Mouse (Mus musculus): ENCODE data around the gene 1700088E04Rik.

The 1700088E04Rik gene

DNA sequence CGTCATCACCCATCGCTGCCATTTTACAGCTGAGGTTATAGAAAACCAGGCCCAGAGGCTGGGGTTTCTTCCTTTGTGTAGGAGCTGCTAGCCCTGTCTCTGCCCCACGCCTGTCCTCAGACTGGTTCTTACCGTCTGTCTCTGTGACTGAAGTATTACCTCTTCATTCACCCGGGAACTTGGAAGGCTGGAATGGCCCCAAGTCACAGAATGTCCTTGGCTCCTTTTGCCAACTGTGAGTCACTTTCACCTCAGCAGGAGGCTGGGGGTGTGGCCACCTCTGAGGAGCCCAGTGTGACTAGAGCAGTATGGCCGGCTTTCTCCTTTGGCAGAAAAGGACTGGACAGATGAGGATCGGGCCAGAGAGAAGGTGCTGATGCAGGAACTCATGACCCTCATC is 9.6 kb downstream of the 1700088E04Rik start:
- DNase-seq (ENCODE audit: low read depth, low spot score), result no peak

DNA sequence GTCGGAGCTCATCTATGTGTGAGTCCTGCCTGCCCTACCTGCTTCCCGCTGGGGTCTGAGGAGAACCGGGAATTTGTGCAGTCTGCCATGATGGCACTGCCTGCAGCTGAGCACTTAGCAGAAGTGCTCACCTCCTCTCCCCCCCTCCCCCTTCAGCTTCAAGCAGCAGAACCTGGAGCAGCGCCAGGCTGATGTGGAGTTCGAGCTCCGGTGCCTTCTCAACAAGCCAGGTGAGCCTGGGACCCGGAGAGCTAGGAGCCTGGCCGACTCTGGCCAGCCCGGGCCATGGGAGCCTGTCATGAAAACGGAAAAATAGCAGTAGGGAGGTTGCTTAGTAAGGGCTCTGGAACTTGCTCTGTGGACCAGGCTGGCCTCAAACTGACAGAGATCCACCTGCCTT is 10.3 kb downstream of the 1700088E04Rik start:
- DNase-seq (ENCODE audit: low read depth, low spot score), result no peak

DNA sequence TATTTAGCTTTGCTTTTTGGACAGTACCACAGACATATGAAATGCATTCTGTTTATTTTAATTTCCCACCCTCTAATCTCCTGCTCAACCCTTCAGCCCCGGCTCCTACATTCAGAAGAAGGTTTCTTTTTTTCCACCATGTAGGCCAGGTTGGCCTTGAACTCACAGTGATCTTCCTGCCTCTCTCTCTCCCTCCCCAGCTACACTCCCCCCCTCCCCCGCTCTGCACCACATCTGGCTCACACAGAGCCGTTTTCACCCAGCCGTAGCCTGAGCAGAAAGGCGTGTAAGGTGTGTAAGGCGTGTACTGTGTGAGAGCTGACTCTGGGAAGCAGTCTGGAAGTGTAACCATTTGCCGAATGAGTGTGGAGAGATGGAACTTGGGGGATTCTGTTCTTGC is 11.7 kb downstream of the 1700088E04Rik start:
- no peak for DNase-seq (ENCODE audit: low read depth, low spot score)

DNA sequence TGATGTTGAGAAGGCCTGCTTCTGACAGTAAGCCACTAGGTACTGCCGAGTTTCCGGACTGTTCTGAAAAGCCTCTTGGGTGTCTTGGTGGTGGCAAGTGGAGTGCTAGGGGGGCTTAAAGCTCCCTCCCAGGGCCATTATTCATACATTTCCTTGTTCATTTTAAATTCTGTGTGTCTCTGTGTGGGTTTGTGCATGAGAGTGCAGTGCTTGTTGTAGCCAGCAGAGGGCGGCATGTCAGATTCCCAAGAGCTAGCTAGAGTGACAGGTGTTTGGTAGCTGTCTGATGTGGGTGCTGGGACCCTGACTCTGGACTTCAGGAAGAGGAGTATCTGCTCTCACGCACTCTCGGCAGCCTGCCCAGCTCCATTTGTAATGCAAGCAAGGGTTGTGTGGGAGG is 12.8 kb downstream of the 1700088E04Rik start:
- no peak for DNase-seq (ENCODE audit: low read depth, low spot score)

DNA sequence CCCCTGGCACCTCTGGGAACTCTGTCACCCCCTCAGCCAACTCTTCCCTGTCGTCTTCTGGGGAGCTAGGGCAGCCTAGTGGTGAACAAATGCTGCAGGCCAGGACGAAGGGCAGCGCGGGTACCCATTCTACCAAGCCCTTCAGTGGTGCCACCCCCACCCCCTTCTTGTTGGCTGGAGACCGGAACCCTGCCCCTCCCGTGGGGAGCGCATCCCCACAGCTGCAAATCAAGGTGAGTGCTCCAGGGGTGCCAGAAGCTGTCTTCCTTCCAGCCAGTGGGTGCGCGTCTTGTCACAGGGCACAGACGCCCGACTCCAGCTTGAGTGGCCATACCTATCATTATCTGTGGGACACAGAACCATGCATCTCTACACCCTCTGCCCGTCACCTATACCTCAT is 14.0 kb downstream of the 1700088E04Rik start:
- no peak for DNase-seq (ENCODE audit: low read depth, low spot score)

DNA sequence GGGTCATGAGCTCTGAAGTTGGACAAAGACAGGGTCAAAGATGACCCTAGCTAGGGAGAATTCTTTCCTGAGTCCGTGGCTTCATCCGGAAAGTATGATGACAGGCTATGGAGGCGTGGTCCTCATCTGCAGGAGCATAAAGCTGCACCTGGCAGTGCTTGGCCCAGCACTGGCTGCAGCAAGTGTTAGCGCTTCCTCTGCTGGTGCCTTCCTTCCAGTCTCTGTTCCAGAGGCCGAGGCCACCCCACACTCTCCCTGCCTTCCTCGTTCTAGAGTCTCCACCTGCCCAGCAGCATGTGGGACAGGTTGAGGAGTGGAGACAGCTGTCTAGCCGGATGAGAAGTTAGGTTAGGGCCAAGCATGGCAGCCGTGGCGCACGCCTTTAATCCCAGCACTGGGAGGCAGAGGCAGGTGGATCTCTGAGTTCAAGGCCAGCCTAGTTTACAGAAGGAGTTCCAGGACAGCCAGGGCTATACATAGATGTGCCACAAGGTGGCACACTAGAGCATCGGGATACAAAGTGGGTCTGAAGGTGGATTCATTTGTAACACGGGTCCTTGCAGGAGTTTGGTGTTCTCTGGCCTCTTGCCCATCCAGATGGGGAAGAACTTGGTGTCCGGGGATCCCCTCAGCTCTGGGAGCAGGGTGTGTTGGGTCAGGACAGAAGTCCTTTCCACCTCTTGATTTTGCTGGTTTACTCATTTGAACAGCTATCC is 14.7 kb downstream of the 1700088E04Rik start:
- DNase-seq (ENCODE audit: low read depth, low spot score), result no peak

DNA sequence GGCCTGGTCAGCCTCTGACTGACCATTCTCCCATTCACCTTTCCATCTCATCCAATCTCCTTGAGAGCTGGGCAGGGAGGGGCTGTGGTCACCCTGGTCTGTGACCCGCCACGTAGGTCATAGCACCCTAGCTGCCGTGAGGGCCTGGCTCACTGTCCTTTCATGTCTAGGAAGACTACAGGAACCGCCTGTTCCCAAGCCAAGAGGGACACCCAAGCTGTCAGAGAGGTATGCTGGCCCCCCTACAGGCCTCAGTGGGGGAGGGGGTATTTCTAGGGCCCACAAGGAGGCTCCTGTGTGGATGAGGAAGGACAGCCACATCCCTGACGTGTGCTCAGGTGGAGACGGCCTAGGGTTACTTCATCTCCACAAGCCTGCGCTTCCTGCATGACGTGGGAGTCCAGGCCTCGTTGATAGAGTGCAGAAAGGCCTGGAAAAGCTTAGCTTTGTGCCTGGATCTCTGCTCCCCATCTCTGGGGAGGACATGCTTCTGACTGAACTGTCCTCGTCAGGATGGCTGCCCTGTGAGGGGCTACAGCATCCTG is 16.6 kb downstream of the 1700088E04Rik start:
- no peak for DNase-seq (ENCODE audit: low read depth, low spot score)

DNA sequence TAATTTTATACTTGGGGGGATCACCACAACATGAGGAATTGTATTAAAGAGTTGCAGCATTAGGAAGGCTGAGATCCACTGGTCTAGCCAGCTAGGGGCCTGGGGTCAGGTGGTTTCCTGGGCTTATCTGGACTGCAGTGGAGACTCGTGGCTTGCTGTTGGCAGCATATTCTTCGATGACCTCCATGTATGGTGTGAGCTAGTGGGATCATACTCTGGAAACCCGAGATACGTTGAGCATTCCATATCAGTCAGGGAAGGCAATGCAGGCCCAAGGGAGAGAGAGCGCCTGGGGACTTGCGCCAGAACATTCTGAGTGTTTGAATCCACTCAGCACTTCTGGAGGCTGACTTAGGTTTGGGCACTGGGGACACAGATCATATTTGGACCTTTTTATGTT is 17.3 kb downstream of the 1700088E04Rik start:
- no peak for DNase-seq (ENCODE audit: low read depth, low spot score)

DNA sequence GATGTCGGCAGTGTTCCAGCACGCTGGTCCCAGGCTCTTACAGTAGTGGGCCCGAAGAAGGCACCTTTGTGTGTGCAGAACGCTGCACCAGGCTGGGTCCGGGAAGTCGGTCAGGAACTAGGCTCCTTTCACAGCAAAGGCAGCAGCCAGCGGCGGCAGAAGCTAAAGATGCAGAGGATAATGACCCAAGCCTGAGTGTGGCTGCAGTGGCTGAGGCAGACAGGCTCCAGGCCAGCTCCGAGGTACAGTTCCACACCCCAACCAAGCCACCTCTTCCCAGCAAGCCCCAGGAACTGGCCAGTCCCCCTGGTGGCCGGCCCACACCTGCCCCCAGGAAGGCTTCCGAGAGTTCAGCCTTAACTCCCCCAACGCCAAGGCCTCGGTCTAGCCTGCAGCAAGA is 18.5 kb downstream of the 1700088E04Rik start:
- no peak for DNase-seq (ENCODE audit: low read depth, low spot score)

DNA sequence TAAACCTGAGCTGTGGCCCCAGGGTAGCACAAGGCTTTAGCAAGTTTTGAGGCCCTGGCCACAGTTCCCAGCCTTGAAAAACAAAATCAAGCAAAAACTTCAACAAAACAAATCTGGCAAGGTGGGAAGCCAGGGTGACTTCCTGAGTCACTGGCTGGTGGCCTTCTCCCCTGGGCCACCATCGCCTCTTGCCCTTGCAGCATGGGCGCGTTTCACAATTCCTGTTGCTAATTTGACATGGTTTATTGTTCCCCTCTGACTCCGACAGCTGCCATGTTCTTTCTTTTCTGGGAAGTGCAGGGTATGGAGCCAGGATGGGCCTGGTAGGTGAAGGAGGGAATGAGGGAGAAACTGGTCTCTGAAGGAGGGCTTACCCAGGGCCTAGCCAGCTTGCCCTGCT is 18.9 kb downstream of the 1700088E04Rik start:
- DNase-seq (ENCODE audit: low read depth, low spot score), result no peak

DNA sequence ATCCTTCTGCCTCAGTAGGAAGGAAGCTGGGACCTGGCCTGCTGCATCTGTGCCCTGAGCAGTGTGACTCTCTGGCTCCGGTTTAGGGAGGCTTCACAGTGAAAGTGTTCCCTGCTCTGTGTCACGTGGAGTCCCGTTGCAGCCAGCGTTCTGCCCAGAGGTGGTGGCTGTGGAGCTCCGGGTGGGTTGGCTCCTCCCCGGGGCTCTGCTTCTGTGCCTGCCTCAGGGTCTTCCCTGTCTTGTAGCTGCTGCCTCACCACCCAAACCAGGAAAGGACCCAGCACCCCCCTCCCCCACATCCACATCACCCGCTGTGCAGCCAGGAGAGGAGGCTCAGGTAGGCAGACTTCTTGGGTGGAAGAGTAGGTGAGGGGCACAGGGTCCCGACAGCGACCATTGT is 21.6 kb downstream of the 1700088E04Rik start:
- DNase-seq (ENCODE audit: low read depth, low spot score), result no peak

DNA sequence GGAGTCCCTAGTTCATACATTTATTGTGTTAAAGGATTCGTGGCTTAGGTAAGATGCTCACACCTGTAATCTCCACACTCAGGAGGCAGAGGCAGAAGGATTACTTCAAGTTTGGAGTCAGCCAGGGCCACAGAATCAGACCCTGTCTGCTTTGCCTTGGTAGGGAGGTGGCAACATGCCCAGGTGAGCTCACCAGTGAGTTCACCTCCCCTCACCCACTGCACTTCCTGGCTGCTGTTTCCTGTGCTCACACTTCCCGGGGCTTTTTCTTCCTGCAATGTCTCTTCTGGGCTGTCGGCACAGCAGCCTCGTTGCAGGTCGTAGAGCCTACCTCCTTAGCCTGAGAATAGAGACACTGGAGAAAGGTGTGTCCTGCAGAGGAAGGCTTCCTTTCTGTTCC is 25.8 kb downstream of the 1700088E04Rik start:
- DNase-seq (ENCODE audit: low read depth, low spot score), result no peak

DNA sequence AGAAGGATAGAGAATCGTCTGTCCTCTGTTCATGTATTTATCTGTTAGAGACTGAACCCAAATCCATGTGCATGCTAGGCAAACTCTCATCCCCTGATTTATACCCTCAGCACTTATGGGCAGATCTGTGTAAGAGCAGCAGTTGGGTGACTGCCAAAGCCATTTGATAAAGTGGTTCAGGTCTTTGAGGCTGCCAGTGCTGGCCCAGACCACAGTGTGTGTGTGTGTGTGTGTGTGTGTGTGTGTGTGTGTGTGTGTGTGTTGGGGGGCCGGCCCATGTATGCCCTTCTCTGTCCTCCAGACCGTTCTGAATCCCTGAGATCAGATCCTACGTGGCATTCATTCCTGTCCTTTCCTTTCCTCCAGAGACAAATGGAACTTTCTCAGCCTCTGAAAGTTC is 29.3 kb downstream of the 1700088E04Rik start:
- no peak for DNase-seq (ENCODE audit: low read depth, low spot score)

DNA sequence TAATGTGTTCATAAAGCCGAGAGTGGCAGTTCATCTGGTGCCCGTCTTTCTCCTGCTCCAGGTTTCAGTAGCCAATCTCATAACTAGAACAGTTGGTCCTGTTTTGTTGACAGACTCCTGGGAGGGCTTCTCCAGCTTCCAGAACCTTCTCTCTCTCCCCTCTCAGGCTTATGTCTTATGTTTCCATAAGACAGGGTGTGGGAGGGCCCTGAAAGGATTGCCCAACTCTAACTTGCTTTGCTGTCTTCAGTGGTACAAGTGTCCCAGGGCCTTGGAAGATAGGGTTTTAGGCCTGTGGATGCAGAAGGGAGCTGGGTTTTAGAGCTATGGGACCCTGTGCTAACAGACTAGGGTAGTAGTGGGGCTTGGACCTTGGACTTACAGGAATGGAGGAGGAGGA is 30.5 kb downstream of the 1700088E04Rik start:
- no peak for DNase-seq (ENCODE audit: low read depth, low spot score)

DNA sequence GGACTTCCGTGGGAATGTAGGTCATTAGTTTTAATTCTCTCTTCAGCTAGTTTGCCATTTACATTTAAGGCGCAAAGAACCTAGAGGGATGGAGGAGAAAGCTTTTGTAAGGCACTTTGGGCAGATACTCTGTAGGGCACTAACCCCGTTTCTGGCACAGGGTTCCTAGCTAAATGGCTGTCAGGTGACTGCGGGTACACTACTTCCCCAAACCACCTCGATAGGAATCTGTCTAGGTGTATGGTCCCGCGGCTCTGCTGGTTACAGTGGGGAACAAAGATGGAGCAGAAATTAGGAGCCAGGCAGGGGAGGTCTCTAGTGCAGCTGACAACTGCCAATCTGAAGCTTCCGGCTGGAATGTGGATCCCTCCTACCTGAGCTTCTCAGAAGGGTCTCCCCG is 31.0 kb downstream of the 1700088E04Rik start:
- no peak for DNase-seq (ENCODE audit: low read depth, low spot score)

DNA sequence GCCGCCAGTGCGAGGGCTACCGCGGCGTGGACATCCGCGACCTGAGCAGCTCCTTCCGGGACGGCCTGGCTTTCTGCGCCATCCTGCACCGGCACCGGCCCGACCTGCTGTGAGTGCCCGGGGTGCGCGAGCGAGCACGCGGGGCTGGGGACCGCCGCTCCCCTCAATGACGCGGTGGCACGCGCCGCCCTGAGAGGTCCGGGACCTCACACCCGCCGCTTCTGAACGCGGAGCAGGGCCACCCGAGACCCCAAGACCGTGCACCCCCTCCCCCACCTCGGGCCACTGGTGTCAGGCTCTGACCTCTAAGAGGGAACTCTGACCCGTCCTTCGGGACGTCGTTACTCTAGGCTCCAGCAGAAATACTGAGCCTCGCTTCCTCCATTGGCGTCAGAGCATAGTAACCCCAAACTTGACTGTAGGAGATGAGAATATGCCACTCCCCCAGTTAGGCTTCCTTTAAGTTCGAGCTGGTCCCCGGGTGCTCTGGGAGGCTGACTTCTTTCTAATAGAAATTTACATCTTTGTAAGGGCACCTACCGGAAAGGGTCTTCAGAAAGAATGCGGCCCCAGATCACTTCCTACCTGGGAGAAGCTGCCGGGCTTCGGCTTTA is 31.6 kb downstream of the 1700088E04Rik start:
- no peak for DNase-seq (ENCODE audit: low read depth, low spot score)

DNA sequence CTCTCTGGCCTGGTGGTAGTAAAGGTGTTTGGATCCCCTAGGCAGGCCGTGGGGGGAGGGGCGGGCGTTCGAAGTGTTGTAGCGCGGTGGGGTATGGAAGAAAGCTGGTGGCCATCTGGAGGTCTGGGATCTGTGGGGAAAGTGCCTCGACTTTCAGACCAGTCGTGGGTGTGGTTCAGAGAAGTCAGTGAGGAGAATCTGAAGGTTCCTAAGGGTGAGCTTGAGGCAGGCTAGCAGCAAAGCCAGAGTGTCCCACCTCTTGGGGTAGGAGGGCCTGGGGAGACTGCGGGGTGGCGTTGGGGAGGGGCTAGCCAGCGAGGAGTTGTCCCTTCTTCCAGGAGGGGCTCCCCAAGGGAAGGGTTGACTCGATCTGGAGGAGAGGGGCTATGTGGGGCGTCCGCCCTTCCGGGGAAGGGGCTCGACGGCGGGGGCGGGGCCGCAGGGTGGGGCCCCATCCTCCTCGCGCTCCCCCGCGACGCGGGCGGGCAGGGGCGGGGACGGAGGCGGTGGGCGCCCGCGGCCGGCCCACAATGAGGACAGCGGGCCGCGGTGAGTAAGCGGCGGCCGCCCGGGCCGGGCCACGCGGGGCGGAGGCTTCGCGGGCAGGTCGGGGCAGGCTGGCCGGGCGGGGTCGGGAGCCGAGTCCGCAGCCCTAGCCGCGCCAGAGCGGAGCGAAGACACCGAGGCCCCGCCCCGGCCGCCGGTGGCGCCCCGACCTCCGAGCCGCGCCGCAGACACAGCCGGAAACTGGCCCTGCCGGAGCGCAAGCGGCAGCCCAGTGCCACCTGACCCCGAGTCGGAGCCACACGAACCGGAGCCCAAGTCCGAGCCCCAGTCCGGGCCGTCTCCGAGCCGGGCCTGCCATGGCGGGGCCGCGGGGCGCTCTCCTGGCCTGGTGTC is 32.4 kb downstream of the 1700088E04Rik start, which contains the start of gene Micall1:
Micall1 (plus strand) TSS at position 478 of the 900 bp plus-strand sequence.
- peak; percentile 41 for DNase-seq (ENCODE audit: low read depth, low spot score)

DNA sequence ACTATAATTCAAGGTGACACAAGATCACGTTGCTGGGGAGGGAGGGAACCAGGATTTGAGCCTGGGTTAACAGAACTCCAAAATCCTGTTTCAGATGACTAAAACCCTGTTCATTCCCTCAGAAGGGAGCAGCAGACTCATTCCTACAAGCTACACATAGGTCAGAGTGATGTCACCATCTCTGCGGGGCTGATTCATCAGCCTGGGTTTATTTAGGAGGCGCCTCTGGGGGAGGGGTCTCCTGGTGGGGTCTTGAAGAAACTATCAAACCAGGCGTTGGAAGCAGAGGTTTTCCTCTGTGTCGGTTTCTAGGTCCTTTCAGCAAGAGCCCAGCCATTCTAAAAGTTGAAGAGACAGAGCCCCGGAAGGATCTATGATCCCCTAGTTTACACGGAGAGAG is 33.1 kb downstream of the 1700088E04Rik start:
- DNase-seq (ENCODE audit: low read depth, low spot score), result no peak

DNA sequence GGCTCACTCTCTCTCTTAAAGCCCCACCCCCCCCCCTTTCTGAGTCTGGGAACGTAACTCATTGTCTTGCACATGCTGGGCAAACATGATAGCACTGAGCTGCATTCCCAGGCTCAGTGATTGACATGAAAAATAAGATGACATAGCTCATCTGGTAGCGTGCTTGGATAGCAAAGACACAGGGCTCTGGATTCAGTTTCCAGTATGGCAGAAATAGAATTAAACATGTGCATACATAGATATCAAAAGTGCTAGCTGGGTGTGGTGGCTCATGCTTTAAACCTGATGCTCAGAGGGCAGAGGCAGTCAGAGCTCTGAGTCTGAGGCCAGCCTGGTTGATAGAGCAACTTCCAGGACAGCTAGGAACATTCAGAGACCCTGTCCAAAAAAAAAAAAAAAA is 35.2 kb downstream of the 1700088E04Rik start:
- DNase-seq (ENCODE audit: low read depth, low spot score), result no peak

DNA sequence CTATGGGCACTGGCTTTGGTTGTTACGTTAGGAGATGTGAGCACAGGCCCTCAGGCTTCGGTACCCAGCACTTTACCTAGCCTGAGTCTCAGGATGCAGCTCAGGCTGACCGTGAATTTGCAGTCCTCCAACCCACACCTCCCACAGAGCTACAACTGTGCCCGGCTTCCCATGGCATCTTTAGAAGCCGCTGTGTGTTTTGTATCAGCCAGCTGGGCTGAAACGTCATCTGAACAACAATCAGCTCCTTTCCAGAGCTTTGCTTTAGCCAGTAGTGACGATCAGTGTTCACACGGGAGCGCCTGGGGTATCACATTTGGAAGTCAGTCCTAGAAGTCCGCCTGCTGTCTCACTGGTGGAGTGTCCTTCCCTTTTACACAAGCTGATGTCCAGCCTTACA is 37.8 kb downstream of the 1700088E04Rik start:
- no peak for DNase-seq (ENCODE audit: low read depth, low spot score)

DNA sequence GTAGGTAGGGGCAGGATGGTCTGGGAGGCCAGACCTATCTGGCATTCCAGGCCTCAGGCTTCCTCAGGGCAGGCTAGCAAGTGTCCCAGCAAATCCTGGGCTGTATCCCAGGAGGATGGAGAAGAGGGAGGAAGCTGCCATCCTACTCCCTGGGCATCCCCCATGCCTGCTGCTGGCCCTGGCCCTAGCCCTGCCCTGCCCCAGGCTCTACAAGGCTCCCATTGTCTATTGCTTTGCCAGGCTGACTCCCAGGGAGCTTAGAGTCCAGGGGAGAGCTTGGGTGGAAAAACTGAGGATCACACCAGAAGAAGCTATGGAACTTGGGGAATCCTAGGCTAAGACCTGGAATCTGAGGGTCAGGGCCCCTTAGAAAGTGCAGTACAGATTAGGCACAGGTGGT is 39.5 kb downstream of the 1700088E04Rik start:
- no peak for DNase-seq (ENCODE audit: low read depth, low spot score)

DNA sequence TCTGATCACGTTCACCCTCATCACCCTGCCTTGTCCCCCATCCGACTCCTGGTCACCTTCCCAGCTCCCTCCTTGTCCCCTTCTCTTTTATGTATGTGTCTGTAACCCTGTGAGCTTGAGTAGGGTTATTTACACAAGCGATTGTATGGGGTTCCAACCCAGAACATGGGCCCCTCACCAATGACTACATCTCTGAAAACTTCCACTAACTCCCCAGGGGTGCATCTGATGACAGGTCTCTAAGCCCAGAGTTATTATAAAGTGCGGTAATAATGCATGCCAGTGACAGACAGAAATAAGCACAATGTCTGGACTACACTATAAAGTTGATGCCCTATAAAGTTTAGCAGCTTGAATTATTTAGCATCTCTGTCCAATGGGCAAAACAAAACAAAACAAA is 40.7 kb downstream of the 1700088E04Rik start:
- DNase-seq (ENCODE audit: low read depth, low spot score), result no peak
